In the genomic region with DNA sequence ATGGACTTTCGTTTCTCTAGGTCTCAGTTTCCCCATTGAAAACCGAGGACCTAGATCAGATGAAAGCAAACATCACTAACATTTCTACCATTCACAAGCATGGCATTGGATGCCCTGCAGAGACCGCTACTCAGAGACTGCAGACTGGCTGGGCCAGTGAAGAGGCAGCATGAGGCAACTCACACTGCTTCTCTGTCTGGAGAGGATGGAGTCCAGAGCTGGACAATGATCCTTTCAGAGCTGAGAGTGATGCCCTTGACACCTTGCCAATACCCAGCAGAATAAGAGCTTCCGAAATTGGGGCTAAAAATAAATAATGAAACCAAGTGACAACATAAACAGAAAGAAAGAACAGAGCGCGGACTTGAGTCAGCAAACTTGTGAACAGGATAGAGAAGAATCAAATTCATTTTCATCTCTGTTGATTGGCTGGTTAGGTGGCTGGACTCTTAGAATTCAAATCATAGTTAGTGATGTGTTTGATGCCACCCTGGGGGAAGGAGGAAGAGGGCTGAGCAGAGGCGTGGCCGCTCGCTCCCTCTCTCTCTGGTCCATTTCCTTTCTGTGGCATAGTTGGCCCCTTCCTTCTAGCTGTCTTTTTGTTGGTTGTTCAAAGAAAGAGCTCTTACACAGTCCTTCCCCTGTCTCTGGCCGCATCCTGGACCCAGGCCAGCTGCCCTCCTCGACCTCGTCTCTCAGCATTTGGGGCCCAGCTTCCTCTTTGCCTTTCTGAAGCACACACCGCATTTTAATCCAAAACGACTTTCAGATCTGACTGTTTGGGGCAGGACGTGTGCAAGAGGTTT, we compare ENCODE assay signal across 9 mouse cellular contexts.
DNase-seq lines count a peak whose midpoint lies in the region; ATAC-seq and TF ChIP-seq lines count a peak whose summit lies in the region.
"Had no signal": no experiment of that assay in that cellular context is flagged by ENCODE, and none has a peak within 500 bp of the region (broad histone marks: within the 10 kb centered on the region; RNA-seq: fewer than 3 reads in every experiment).

No protein-coding gene starts in this region.

- peak; percentile 36; the same call in 1 of the 2 replicates for ATAC-seq in heart, embryonic 12.5 days (ENCODE audit: insufficient number of reproducible peaks, low FRiP score)
- no peak for ATAC-seq in heart, embryonic 11.5 days (replicated peaks; ENCODE audit: insufficient number of reproducible peaks, low FRiP score, low TSS enrichment)
- ATAC-seq in liver, embryonic 12.5 days, result peak; percentile 37; the same call in 1 of the 2 replicates
- ATAC-seq: Patski had no signal

- H3K27me3 ChIP-seq in heart, embryonic 12.5 days (replicated peaks), result no peaks in the 10 kb centered on the region
- H3K27me3 ChIP-seq in heart, embryonic 11.5 days (ENCODE audit: control insufficient read depth, insufficient read depth, low read length), result no peaks in the 10 kb centered on the region
- H3K27me3 ChIP-seq in cerebellum, adult 2 months (ENCODE audit: control insufficient read depth, insufficient read depth, low read length), result no peaks in the 10 kb centered on the region
- H3K27me3 ChIP-seq in hindbrain, embryonic 10.5 days (ENCODE audit: insufficient read depth, poor library complexity, severe bottlenecking), result no peaks in the 10 kb centered on the region
- no peaks in the 10 kb centered on the region for H3K27me3 ChIP-seq in liver, embryonic 12.5 days (replicated peaks)
- H3K27me3 ChIP-seq: Patski had no signal

- no peak overlapping the region for H3K4me3 ChIP-seq in heart, embryonic 12.5 days
- H3K4me3 ChIP-seq in heart, embryonic 11.5 days (ENCODE audit: low read depth, low read length), result no peak overlapping the region
- H3K4me3 ChIP-seq in cerebellum, adult 2 months (replicated peaks; ENCODE audit: insufficient read depth, low read depth, low read length), result no peak overlapping the region
- H3K4me3 ChIP-seq in hindbrain, embryonic 10.5 days, result no peak overlapping the region
- no peak overlapping the region for H3K4me3 ChIP-seq in liver, embryonic 12.5 days

- TF ChIP-seq CTCF in cerebellum, adult 2 months (IDR thresholded peaks at IDR 0.05; ENCODE audit: borderline replicate concordance, insufficient read depth, low read depth, low read length), result no peak

- H3K4me2 ChIP-seq in heart, embryonic 12.5 days, result no peak overlapping the region
- no peak overlapping the region for H3K4me2 ChIP-seq in heart, embryonic 11.5 days
- no peak overlapping the region for H3K4me2 ChIP-seq in liver, embryonic 12.5 days

- no peak for TF ChIP-seq POLR2A in cerebellum, adult 2 months (IDR thresholded peaks at IDR 0.05; ENCODE audit: borderline replicate concordance, insufficient read depth, low read length)

- peaks cover 6% of the 10 kb centered on the region; the same call in 1 of the 2 replicates for H3K4me1 ChIP-seq in heart, embryonic 12.5 days (replicated peaks)
- H3K4me1 ChIP-seq in heart, embryonic 11.5 days (ENCODE audit: control insufficient read depth, insufficient read depth, low read length), result no peaks in the 10 kb centered on the region
- no peaks in the 10 kb centered on the region for H3K4me1 ChIP-seq in cerebellum, adult 2 months (ENCODE audit: control insufficient read depth, insufficient read depth, low read length)
- peaks cover 10% of the 10 kb centered on the region for H3K4me1 ChIP-seq in hindbrain, embryonic 10.5 days (replicated peaks)
- H3K4me1 ChIP-seq in liver, embryonic 12.5 days, result no peaks in the 10 kb centered on the region

- no peaks in the 10 kb centered on the region for H3K9me3 ChIP-seq in heart, embryonic 12.5 days (replicated peaks)
- no peaks in the 10 kb centered on the region for H3K9me3 ChIP-seq in heart, embryonic 11.5 days (replicated peaks; ENCODE audit: control insufficient read depth, low read length)
- H3K9me3 ChIP-seq in hindbrain, embryonic 10.5 days, result no peaks in the 10 kb centered on the region
- H3K9me3 ChIP-seq in liver, embryonic 12.5 days (replicated peaks), result no peaks in the 10 kb centered on the region

- DNase-seq in CD4-positive helper T cell, adult 2 months (ENCODE audit: low read depth, low spot score), result peak; percentile 22
- DNase-seq in cerebellum, adult 2 months, result peak; percentile 31 to 46
- DNase-seq in hindbrain, embryonic 10.5 days (ENCODE audit: low spot score), result no peak
- peak; percentile 78 to 85 for DNase-seq in right cerebral cortex, postnatal 10 days (ENCODE audit: low spot score in 2 of 2)
- DNase-seq in gastrocnemius, adult 18-20 months (ENCODE audit: low spot score), result no peak

- H3K9ac ChIP-seq in heart, embryonic 12.5 days, result no peak overlapping the region
- H3K9ac ChIP-seq in heart, embryonic 11.5 days (ENCODE audit: low read depth, low read length), result no peak overlapping the region
- H3K9ac ChIP-seq in liver, embryonic 12.5 days, result no peak overlapping the region

- 54% methylated on average over 15 of the region's 15 CpGs for WGBS in heart, embryonic 12.5 days
- WGBS in heart, embryonic 11.5 days (ENCODE audit: insufficient replicate concordance), result 52% methylated on average over 15 of the region's 15 CpGs
- 54% methylated on average over 15 of the region's 15 CpGs for WGBS in cerebellum, adult 2 months
- 58% methylated on average over 15 of the region's 15 CpGs for WGBS in hindbrain, embryonic 10.5 days
- WGBS in liver, embryonic 12.5 days (ENCODE audit: insufficient replicate concordance), result 36% methylated on average over 15 of the region's 15 CpGs

- H3K27ac ChIP-seq in heart, embryonic 12.5 days (ENCODE audit: poor library complexity, severe bottlenecking), result no peak overlapping the region
- H3K27ac ChIP-seq in heart, embryonic 11.5 days (ENCODE audit: low read depth, low read length), result no peak overlapping the region
- H3K27ac ChIP-seq in cerebellum, adult 2 months (ENCODE audit: insufficient read depth, low read length), result no peak overlapping the region; the same call in 1 of the 2 replicates
- H3K27ac ChIP-seq in hindbrain, embryonic 10.5 days, result peak overlapping the region; percentile 40
- H3K27ac ChIP-seq in liver, embryonic 12.5 days, result no peak overlapping the region

- no peaks in the 10 kb centered on the region for H3K36me3 ChIP-seq in heart, embryonic 12.5 days
- no peaks in the 10 kb centered on the region for H3K36me3 ChIP-seq in heart, embryonic 11.5 days (ENCODE audit: control insufficient read depth, insufficient read depth, low read length)
- H3K36me3 ChIP-seq in hindbrain, embryonic 10.5 days, result no peaks in the 10 kb centered on the region
- H3K36me3 ChIP-seq in liver, embryonic 12.5 days, result no peaks in the 10 kb centered on the region

Comparison
In these comparisons a context has a peak if more than half of its experiments do, and no peak if none do; other contexts are left out.
1. DNase-seq: peak in CD4-positive helper T cell, adult 2 months (single experiment), cerebellum, adult 2 months (2 of 2) and right cerebral cortex, postnatal 10 days (2 of 2); none in hindbrain, embryonic 10.5 days (single experiment) and gastrocnemius, adult 18-20 months (single experiment).